Mouse (Mus musculus): Measurements from ENCODE around the gene Timm22.

Gene Timm22

DNA sequence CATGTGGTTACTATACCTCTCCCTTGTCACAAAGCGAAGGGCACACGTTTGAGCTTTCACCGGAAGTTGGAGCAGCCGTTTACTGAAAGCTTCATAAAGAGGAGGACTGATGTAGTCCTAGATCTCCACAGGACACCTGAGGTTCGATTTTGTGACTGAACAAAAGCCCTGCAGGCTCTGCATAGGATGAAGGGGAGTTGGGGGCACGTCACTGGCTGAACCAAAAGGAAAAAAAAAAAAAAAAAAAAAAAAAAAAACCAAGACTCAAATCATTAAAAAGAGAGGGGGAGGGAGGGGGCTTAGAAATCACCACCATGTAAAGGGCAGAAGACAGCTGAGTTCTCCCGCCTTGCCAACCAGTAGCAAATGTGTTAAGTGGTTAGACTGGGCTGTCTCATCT lies 18.0 kb upstream of the Timm22 start:
- DNase-seq (ENCODE audit: low read depth, low spot score) = no peak

DNA sequence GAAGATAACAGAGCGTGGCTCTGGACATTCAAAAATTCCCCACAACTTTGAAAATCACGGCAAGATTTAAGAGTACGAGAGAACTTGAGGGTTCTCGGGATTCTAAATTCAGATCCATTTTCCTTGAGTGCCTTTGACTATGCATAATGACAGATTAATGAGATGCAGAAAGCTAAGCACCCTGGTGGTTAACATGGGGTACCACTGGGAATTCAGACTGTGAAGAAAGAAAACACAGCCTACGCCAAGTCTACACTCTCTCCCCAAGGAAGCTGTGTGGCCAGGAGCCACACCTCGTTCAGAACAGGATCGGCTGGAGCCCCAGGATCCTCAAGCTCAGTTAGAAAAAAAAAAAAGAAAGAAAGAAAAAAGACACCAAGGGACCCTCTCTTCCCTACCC lies 14.2 kb upstream of the Timm22 start:
- DNase-seq (ENCODE audit: low read depth, low spot score) = no peak

DNA sequence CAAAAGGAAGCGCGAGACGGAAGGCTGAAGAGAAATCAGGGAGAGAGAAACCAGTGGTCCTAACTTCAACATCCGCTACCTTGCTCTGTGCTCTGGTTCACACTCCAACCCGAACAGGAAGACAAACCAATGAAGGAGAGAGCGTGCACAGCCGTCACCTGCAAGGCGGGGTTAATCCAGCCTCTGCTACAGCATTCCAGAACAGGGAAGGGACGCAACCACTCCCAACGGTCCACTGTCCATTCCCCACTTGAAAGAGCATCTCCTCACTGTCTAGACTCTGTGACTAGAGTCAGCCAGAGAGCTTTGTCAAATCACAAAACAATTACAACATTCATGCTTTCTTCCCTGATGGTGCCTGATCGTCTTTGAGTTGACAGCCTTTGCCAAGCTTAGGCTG lies 13.8 kb upstream of the Timm22 start:
- no peak for DNase-seq (ENCODE audit: low read depth, low spot score)

DNA sequence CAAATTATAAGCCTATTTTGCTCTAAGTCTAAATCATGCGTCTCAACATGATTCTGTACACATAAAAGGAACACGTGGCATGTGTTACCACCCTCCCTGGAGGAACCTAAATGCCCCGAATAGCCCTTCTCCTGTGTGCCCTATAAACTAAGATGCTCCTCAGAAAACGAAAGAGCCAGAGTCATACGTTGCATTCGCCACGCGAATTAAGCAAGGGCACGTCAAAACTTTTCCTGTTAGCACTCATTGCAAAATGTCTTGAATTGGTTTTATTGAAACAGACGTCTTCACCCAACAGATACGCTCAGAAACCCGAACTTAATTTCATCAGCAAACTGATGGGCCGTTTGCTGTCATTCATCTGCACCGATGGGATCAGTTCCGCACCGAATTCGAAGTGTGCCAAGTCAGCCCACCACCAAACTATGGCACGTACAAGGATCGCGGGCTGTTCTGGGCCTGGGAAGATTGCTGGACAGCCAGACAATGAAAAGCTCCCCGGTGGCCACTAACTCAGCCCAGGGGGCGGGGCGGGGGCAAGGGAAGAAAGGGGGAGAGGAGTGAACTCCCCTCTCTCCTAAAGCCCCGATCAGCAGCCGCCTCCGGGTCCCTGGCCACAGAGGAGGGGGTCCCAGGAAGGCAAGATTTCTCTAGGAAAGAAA lies 9.0 kb upstream of the Timm22 start:
- DNase-seq (ENCODE audit: low read depth, low spot score) = no peak

DNA sequence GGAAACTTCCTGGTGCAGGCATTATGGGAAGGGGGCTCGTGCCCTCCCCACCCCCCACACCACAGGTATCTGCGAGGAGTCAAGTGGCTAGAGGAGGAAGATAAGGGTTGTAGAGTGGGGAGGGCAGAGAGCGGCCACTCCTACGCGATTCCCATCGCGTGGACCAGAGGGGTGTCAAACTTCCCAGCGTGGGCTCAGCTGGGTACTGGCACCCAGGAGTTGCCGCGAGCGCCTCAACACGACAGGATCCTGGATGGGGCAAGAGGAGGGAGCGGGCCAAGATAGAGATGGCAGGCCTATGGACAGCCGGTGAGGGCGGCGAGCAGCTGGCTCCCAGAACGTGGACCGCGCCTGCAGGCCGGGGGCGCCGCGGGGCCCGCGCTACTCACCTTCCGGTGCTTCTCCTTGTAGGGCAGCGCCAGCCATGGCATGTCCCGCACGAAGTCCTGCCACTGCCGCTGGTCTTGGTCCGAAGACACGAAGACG lies 8.4 kb upstream of the Timm22 start:
- no peak for DNase-seq (ENCODE audit: low read depth, low spot score)

DNA sequence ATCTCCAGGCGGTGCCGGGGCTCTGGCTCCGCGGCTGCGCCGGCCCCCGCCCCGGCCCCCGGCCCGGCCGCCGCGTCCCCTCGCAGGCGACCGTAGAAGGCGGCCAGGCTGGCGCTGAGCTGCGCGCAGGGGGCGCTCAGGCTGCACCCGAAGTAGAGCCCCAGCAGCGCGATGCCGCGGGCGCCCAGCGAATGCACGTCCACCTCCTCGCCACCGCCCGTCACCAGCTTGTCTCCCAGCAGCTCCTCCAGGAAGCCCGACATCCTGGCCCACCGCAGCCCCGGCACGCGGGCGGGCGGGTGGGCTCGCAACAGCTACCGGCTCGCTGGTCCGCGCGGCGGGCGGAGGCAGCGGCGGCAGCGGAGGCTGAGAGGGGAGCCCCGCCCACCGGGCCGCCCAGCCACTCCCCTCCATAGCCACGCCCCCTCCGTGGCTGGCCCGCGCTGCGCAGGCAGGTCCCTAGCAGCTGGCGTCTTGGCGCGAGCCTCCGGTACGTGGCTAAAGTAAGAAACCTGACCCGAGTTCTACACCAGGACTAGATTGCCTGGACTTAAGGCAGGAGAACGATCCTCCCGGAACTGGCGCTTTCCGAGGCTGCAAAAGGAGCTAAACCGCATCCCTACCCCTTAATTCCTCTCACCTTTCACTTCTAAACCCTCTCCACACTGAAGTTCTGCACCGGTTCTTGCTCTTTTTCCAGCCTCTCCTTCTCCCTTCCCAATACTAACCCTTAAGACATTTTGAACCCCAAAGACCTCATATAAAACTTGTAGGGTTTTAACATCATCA lies 7.8 kb upstream of the Timm22 start, which contains the start of gene Nxn:
TSS of gene Nxn (minus strand) at position 343 of the 789 bp plus-strand sequence.
- DNase-seq (ENCODE audit: low read depth, low spot score) = peak; percentile 92

DNA sequence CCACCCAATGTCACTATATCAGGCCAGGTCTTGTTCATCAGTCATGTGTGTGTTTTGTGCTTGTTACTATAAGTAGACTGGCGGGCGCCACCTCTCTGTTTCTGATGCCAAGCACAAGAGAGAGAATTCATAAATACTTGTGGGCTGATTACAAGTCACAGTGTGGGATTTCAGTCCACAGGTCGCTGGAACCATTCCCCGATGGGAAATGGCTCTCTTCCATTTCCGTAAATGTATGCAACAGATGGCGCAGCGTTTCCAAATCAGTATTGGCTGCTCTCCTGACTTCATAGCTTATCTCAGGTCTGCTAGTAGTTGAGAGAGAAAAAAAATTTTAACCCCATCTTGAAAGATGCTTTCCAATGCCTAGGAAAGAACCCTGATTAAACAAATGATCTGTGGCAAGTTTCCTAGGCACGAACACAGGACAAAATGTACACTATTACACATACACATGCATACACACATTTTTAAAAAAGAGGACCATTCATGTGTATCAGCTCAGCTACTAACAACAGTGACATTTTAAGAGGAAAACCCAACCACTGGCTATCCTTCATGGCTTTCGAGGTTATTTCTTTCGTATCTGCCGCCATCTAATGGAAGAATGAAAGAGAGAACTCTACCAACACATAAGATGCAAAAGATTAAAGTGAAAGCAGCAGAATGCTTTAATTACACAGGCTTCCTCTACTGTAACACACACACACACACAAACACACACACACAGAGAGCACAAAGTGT lies 7.0 kb upstream of the Timm22 start:
- DNase-seq (ENCODE audit: low read depth, low spot score) = peak; percentile 85

DNA sequence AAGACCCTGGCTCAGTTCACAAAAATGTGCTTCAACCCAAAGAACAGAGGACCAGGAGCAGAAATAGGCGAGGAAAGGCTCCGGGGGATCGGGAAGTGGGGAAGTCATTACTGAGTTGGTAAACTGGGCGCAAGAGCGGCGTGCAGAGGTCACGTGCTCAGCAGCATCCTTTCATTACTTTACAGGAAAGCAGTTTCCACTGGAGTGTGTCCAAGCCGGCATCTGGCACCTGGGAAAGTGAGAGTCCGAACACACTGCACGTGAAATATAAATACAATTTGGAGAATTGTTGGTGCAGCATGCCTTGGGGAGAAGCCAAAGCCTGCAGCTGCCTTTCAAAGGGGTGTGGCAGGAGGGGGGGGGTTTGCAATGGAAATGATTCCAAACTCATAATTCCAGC lies 5.4 kb upstream of the Timm22 start:
- DNase-seq (ENCODE audit: low read depth, low spot score) = no peak

DNA sequence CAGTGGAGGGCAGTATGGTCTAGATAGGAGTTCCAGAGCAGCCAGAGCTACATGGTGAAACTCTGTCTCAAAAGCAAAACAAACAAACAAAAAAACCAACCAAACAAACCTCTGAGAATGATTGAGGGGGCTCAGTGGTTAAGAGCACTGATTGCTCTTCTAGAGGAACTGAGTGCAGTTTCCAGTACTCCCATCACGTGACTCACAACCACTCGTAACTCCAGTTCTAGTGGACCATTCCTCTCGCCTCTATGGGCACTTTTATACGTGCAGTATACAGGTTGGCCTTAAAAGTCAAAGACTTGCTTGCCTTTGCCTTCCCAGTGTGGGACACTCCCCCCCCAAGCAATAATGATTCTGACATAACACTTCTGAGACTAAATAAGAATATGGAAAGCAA lies 1.6 kb upstream of the Timm22 start:
- no peak for DNase-seq (ENCODE audit: low read depth, low spot score)

DNA sequence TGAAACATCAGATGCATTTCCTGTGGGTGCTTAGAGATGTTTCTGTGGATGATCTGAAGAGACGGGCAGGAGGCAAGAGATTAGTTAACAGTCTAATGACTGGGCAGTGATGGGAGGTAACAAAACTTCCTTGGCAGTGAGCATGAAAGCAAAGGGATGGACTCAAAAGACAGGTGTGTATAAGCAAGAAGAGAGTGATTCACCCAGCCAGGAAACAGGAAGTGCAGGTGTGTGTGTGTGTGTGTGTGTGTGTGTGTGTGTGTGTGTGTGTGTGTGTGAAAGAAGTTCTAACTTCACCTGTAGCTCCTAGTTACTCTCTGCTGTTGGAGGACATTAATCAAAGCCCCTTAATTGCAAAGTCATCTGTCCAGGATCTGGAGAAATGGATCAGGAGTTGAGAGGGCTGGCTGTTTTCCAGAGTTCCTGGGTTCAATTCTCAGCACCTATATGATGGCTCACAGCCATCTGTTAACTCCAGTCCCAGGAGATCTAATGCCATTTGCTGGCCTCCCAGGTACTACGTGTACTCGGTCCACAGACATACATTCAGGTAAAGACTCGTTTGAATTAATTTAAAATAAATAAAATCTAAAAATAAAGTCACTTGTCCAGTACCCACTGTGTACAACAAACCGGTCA lies 1.0 kb upstream of the Timm22 start:
- no peak for DNase-seq (ENCODE audit: low read depth, low spot score)

DNA sequence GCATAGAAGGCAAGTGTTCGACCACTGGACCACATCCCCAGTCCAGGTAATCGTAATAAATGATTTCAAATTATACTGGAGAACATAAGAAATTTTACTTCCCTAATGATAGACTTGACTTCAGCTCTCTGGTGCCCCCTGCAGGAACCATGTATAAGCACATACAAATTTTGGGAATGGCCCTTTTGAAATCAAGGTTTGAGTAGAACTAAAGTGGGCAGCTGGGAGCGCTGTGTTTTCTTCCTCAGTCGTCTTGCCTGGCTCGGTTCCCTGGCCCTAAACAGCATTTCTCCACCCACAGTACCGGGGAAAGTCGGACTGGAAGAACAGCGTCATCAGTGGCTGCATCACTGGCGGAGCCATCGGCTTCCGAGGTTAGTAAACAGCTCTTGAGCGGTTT lies 4.1 kb downstream of the Timm22 start:
- peak; percentile 81 for DNase-seq (ENCODE audit: low read depth, low spot score)

DNA sequence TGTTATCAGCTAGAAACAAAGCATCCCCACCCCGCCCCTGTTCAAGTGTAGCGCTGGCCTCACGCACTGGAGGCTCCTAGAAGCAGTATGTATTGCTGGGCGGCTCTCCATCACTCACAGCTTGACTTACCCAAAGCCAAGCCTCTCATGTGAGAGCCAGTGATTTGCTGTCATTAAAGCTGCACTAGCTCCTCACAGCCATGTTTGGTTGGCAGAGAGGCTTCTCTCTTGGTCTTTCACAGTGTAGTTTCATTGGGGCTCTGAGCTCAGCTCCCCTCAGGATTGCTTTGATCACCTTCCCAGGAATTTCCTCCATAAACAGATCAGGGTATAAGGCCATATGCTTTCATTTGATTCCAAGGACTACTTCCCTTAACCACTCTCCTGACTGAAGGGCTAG lies 6.5 kb downstream of the Timm22 start:
- no peak for DNase-seq (ENCODE audit: low read depth, low spot score)

DNA sequence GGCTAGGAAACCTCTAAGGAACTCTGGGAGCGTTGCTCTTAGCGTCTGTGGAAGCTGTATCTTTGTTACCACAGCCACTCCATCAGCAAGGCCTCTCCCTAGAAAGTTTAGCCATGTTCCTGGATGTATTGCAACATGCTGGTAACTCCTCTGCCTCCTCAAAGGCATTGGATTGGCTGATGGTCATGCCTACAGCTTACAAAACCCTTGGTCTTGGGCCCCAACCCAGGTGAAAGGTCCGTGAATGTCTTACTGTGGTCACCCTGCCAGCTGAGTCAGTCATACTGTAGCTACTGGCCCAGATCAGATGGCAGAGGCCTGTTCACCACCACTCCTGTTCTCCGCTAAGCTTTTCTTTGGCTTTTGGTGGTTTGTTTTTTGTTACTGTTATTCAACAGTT lies 8.2 kb downstream of the Timm22 start:
- no peak for DNase-seq (ENCODE audit: low read depth, low spot score)

DNA sequence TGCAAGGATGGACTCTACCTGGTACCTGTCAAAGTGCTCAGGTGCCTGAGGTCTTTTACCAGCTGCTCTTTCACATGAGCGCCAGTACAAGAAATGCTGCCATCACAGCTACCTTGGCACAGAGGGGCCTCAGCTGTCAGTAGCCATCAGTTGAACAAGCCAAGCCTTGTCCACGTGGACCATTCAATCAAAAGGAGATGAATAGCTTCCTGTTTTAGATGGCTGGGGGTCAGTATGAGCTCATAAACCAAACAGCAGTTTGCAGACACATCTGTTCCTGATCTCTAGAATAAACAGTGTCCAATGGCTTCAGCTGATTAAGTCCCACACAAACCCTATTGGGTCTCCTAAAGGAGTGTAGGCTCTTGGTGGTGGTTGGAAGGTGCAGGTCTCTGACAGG lies 9.2 kb downstream of the Timm22 start:
- DNase-seq (ENCODE audit: low read depth, low spot score) = peak; percentile 64

DNA sequence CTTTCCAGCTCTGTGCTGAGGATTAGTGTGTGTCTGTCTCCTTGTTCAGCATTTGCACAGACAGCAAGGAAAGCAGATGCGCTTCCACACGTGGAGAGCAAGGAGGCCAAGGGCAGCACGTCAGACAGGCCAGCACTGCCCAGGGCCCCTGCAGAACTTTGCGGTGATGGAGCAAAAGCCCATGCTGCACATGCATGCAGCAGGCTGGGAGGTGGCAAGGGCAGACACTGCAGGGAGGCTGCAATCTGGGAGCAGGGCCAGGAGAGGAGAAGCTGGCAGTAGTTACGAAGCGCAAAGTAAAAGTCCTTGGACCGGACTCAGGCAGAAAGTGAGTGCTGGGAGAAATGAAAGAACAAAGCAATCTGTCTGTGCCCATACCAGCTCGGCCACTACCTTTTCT lies 11.7 kb downstream of the Timm22 start:
- DNase-seq (ENCODE audit: low read depth, low spot score) = peak; percentile 82

DNA sequence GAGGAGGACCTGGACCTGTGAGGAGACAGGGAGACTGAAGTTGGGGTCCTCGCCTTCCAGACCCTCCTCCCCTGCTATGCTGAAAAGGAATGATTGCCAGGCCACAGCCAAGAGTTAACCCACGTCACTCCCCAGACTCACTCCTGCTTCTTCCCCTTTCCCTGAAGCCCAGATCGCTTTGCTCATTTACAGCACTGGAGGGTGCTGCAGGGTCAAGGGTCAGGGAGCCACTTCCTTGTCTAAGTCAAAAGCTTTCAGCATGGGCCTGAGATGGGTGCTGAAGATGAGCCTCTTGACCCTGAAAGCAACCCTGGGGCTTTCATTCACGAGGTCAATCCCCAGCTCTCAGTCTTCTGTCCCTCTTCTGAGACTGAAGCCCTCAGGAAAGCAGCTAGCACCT lies 12.4 kb downstream of the Timm22 start:
- no peak for DNase-seq (ENCODE audit: low read depth, low spot score)

DNA sequence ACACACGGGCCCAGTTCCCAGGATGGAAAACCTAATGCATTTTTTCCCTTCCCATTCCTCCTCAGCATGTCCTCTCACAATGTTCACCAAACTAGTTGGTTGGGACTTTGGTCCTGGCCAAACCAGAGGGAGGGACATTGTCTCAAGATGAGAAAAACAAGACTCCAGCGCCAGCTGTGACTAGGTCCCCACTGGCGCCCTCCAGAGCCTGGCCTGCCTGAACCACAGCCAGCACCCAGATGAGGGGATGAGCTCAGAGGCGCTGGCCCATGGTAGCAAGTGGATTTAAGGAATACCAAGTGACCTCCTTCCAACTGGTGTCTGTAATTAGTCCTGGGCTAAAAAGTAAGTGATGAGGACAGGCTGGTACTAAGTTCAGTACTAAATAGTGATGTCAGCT lies 14.1 kb downstream of the Timm22 start:
- DNase-seq (ENCODE audit: low read depth, low spot score) = no peak

DNA sequence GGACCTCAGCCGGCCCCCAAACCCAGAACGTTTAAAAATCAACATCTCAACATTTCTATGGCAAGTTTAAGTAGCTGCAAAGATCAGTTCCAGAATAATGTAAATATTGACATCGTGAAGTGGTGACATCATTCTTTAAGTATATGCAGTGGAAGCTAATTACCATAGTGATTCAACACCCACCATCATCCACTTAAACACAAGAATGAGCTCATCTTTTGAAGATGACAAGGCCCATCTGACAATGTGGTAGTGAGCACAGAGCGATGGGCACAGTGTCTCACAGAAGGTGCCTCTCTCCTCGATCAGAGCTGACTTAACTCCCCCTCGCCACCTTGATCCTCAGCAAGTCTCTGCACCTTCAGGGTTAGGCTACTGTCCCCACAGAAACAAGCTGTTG lies 19.0 kb downstream of the Timm22 start:
- DNase-seq (ENCODE audit: low read depth, low spot score) = peak; percentile 64

DNA sequence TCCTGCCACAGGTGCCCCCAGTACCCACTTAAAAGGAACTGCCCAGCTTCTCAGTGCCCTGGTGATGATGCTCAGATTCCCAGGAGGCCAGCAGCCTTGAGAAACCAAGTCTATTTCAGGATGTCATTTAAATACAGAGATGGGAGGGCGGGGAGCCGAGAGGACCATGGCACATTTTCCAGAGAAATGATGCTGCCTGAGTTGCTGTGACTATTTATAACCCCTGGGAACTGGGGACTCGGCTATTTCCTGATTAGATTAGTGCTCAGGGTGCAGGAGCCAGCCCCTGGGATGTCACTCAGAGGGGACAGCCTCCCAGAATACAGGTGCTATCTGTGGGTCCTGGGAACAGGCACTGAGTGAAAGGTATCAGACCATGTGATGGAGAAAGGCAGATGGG lies 21.0 kb downstream of the Timm22 start:
- DNase-seq (ENCODE audit: low read depth, low spot score) = peak; percentile 65

DNA sequence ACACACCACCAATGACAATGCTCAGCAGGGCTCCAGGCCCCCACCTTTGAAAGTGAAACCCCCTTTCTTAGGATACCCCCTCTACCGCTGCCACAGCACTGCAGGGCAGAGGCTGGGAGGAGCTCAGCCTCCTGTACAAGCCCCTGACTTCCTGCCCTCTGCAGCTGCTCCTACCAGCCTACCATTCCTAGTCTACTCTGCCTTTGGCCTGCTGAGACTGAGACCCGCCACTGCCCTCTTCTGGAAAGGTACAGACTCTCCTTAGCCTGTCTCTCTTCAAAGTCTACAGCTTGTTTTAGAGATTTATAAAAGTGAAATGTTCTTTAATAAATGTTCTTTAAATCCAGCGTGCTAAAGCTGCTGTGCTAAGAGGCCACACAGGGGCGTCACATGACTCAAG lies 22.3 kb downstream of the Timm22 start:
- no peak for DNase-seq (ENCODE audit: low read depth, low spot score)

DNA sequence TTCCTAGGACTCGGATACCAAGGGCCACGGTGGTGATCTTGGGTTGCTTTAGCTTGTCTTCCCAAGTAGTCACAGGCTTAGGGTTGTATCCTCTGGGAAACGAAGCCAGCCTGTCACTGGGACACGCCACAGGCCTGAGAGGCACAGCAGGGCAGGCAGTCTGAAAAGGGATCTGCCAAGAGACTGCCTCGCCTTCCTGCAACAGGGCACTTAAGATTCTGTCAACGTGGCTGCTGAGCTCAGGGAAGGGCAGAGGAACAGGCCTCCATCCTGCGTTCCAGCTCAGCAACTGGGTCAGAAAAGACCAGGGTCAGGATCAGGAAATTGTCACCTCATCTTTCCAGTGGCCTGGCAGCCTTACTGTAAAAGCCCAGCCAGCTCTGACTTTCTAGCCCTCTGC lies 22.8 kb downstream of the Timm22 start:
- DNase-seq (ENCODE audit: low read depth, low spot score) = no peak

All from brain, adult 2 months (tissue).